Mouse (Mus musculus) small intestine, adult 10 weeks (tissue): ENCODE results near the gene Vmn1r210. TPM values are rescaled to one million over a fixed set of nuclear protein-coding genes. Genes with fewer than 3 reads are reported as not detected.

Experiments used
- polyA plus RNA-seq: library from polyadenylated mRNA; stranded (reverse); fragments of 350-450 nt; fragmentation: Illumina TruSeq; extraction: RNeasy Lipid Tissue Mini Kit (QIAGEN cat#74804); gene quantifications from one replicate; pipeline ENCODE4 v1.2.3, GENCODE M21; 2014; ENCODE audit warnings: low replicate concordance

The Vmn1r210 gene
- not detected for polyA plus RNA-seq

DNA sequence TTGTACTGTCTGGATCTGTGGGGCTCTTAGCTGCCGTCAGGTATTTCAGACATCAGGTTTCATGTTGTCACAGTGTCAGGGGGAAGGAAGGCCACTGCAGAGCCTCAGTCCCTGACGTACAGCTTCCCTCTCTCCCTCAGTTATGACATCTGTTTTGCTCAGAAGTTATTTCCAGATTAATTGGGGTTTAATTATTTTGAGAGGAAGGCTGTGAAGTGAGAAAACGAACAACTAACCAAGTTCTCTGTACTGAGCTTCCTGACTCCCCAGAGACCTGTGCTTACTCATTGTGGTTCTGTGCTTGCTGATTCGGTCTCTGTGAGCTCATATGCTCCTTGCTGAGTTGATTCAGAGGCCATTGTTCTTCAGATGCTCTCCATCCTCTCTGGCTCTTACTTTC lies at the start of gene Vmn1r210:
Gene Vmn1r210 (minus strand): TSS at position 101 of the 400 bp plus-strand sequence.

DNA sequence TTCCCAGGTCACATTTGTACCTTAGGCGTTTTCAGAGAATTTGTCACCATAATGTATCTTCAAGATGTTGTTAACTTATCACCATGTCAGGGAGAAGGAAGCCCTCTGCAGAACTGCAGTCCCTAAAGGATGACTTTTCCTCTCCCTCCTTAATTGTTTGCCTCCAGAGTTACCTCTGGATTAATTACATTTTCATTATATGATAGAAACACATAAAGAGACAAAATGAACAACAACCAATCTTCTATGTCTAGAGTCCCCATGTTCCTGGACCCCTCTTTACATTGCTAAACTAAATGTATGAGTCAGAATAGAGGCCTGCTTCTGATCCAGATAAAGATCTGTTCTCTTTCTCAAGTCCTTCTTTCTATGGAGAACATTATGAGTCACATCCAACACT lies 26.3 kb upstream of the Vmn1r210 start, which contains the start of gene Vmn1r211:
Gene Vmn1r211 (minus strand): TSS at position 101 of the 400 bp plus-strand sequence.

DNA sequence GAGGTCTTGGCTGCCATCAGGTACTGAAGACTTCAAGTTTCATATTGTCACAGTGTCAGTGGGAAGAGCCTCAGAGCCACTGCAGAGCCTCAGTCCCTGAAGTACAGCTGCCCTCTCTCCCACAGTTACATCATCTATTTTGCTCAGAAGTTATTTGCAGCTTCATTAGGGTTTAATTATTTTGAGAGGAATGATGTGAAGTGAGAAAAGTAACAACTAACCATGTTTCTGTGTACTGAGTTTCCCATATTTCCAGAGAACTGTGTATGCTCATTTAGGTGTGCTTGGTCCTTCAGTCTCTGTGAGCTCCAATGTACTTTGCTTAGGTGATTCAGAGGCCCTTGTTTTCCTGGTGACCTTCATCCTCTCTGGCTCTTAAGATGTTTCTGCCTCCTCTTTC lies 21.6 kb downstream of the Vmn1r210 start, which contains the start of gene Vmn1r209:
Gene Vmn1r209 (minus strand): TSS at position 101 of the 400 bp plus-strand sequence.

DNA sequence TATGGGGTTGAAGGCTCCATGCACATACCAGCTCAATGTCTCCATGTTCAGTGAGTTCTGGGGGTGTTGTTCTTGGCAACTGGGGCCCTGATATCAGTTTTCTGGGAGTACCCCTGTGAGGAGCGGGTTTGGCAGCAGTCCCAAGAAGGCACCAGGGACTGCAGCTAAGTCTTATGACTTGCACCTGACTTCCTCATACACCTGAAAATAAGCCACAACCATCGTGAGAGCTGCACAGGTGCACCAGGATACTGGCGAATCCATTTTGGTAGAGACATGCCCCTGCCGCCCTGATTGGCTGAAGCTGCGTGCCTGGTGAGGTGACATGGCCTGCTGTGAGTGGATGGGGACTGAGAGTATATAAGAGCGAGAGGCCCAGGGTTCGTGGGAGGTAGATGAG lies 53.8 kb downstream of the Vmn1r210 start, which contains the start of gene Vmn1r208:
Gene Vmn1r208 (minus strand): TSS at position 101 of the 400 bp plus-strand sequence.

Other genes with a start within 250 kb of the Vmn1r210 start
- not detected for gene Vmn1r205, start 238.3 kb downstream of the Vmn1r210 start, polyA plus RNA-seq
- gene Vmn1r206, start 207.1 kb downstream of the Vmn1r210 start, polyA plus RNA-seq, result not detected
- gene Vmn1r207-ps, start 101.7 kb downstream of the Vmn1r210 start, polyA plus RNA-seq, result not detected
- gene Vmn1r208, start 53.9 kb downstream of the Vmn1r210 start, polyA plus RNA-seq, result not detected
- gene Vmn1r209, start 21.7 kb downstream of the Vmn1r210 start, polyA plus RNA-seq, result not detected
- gene Vmn1r211, start 26.2 kb upstream of the Vmn1r210 start, polyA plus RNA-seq, result not detected
- not detected for gene Vmn1r212, start 52.9 kb upstream of the Vmn1r210 start, polyA plus RNA-seq
- not detected for gene Vmn1r213, start 176.3 kb upstream of the Vmn1r210 start, polyA plus RNA-seq
- gene Vmn1r214, start 199.1 kb upstream of the Vmn1r210 start, polyA plus RNA-seq, result not detected
- gene Vmn1r215, start 236.7 kb upstream of the Vmn1r210 start, polyA plus RNA-seq, result not detected